Mouse (Mus musculus): Measurements from ENCODE around the gene Snx7. TPM values are rescaled to one million over a fixed set of nuclear protein-coding genes. Genes with fewer than 3 reads are reported as not detected.

The Snx7 gene
- total and polyA plus RNA-seq, 3 experiments, result not detected

DNA sequence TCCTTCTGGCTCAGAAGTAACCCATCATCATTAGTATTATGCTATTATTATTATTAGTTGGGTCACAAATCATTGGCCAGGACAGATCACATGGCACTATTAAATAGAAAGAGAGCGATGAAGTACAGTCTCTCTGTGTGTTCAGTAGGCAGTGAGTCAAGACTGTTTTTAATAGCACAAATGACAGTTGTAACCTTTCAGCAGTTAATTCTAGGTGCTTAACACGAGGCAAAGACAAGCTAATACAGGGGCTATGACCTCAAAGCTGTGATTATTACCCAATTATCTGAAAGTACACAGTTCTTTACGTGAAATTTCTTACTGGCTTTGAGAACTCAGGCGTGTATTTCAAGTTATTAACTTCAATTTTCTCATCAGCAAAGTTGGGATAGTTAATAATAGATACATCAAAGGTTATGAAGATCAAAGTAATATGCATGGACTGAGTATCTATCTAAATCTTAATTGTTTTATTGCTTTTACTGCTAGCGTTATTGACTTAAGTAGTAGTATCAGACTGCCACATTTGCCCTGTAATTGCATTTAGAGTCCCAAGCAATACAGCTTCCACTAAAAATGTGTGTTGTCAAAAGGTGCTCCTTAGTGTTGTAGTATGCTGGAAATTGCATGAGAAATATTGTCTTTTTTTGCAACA lies 4.6 kb upstream of the Snx7 start:
- dilution Hi-C loops (cut with MboI; ENCODE audit: extremely low pct_ligation_motif_present, extremely low pct_unique_long_range_greater_than_20kb, low sequenced_read_pairs) (no loop called here), in situ Hi-C loops (cut with MboI; ENCODE audit: low pct_ligation_motif_present, low pct_unique_long_range_greater_than_20kb, low sequenced_read_pairs) (no loop called here)
- Histone ChIP-seq H3K4me3 (replicated peaks in 1 of 3; ENCODE audit: low read depth in 2 of 3, low read length in 2 of 3, poor library complexity in 1 of 3) (no peak overlapping the region), H3K27me3 (replicated peaks) (no peaks in the 10 kb centered on the region), H3K4me1 (ENCODE audit: control insufficient read depth in 1 of 2, insufficient read depth in 2 of 2) (no peaks in the 10 kb centered on the region), H3K9me3 (replicated peaks; ENCODE audit: low read length) (peaks cover 11% of the 10 kb centered on the region), H3K27ac (ENCODE audit: insufficient read depth, low read depth) (no peak overlapping the region), H3K4me2 (ENCODE audit: insufficient read depth, low read depth, poor library complexity, severe bottlenecking) (no peak overlapping the region), H3K36me3 (replicated peaks in 1 of 2; ENCODE audit: control insufficient read depth in 1 of 2, insufficient read depth in 1 of 2, low read length in 1 of 2) (no peaks in the 10 kb centered on the region), H3K79me2 (replicated peaks; ENCODE audit: control insufficient read depth, extremely low read depth, insufficient read depth, poor library complexity, severe bottlenecking) (no peaks in the 10 kb centered on the region), H3K9ac (ENCODE audit: insufficient read depth, low read depth) (no peak overlapping the region)
- TF ChIP-seq ZKSCAN1 (IDR thresholded peaks at IDR 0.05; ENCODE audit: borderline replicate concordance, low read depth, low read length) (no peak), USF2 (conservative IDR thresholded peaks at IDR 0.05; ENCODE audit: low read depth, low read length) (no peak), BHLHE40 (IDR thresholded peaks at IDR 0.05; ENCODE audit: low read depth, low read length) (no peak), GABPA (IDR thresholded peaks at IDR 0.05; ENCODE audit: insufficient replicate concordance, low read depth, low read length) (no peak), ELF1 (IDR thresholded peaks at IDR 0.05; ENCODE audit: low read depth, low read length) (no peak), JUND (conservative IDR thresholded peaks at IDR 0.05; ENCODE audit: low read depth, low read length) (no peak), PAX5 (IDR thresholded peaks at IDR 0.05; ENCODE audit: low read length) (no peak), RAD21 (IDR thresholded peaks at IDR 0.05; ENCODE audit: low read depth, low read length) (no peak), IRF4 (IDR thresholded peaks at IDR 0.05; ENCODE audit: low read depth, low read length) (no peak), USF1 (IDR thresholded peaks at IDR 0.05; ENCODE audit: low read depth, low read length) (no peak), ZMIZ1 (IDR thresholded peaks at IDR 0.05; ENCODE audit: low read depth, low read length) (no peak), MXI1 (IDR thresholded peaks at IDR 0.05; ENCODE audit: low read depth, low read length) (no peak), MAX (IDR thresholded peaks at IDR 0.05; ENCODE audit: low read length) (no peak), JUN (IDR thresholded peaks at IDR 0.05; ENCODE audit: insufficient read depth, low read depth, low read length) (no peak)
- DNase-seq (ENCODE audit: extremely low read depth), result no peak

DNA sequence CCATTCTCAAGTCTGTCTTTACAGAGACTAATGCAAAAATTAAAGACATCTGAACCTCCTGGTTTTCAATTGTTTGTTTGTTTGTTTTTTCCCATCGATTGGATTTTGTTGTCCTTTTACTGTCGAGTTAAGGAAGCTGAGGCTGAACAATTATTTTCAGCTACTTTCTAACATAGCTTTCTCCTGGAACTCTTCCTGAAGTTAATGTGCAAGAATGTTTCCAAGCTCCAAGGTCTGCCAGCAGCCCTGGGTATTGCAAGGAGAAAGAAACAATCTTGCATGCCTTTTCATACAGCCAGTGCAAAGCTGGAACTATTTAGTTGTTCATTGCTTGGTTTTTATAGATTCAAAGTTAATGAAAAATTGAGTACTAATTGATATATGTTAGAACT lies 584 bp upstream of the Snx7 start:
- Histone ChIP-seq H3K79me2 (replicated peaks; ENCODE audit: control insufficient read depth, extremely low read depth, insufficient read depth, poor library complexity, severe bottlenecking) (no peaks in the 10 kb centered on the region), H3K4me3 (replicated peaks in 1 of 3; ENCODE audit: low read depth in 2 of 3, low read length in 2 of 3, poor library complexity in 1 of 3) (no peak overlapping the region), H3K4me1 (ENCODE audit: control insufficient read depth in 1 of 2, insufficient read depth in 2 of 2) (no peaks in the 10 kb centered on the region), H3K27ac (ENCODE audit: insufficient read depth, low read depth) (no peak overlapping the region), H3K9ac (ENCODE audit: insufficient read depth, low read depth) (no peak overlapping the region), H3K4me2 (ENCODE audit: insufficient read depth, low read depth, poor library complexity, severe bottlenecking) (no peak overlapping the region), H3K36me3 (replicated peaks in 1 of 2; ENCODE audit: control insufficient read depth in 1 of 2, insufficient read depth in 1 of 2, low read length in 1 of 2) (no peaks in the 10 kb centered on the region), H3K27me3 (replicated peaks) (no peaks in the 10 kb centered on the region), H3K9me3 (replicated peaks; ENCODE audit: low read length) (peaks cover 16% of the 10 kb centered on the region)
- TF ChIP-seq RAD21 (IDR thresholded peaks at IDR 0.05; ENCODE audit: low read depth, low read length) (no peak), MYC (IDR thresholded peaks at IDR 0.05; ENCODE audit: low read depth, low read length) (no peak), EP300 (IDR thresholded peaks at IDR 0.05; ENCODE audit: low read length) (no peak), POLR2A (IDR thresholded peaks at IDR 0.05; ENCODE audit: low read depth, low read length) (no peak), KAT2A (IDR thresholded peaks at IDR 0.05; ENCODE audit: insufficient replicate concordance, low read length) (no peak), BHLHE40 (IDR thresholded peaks at IDR 0.05; ENCODE audit: low read depth, low read length) (no peak), NELFE (IDR thresholded peaks at IDR 0.05; ENCODE audit: low read depth, low read length) (no peak), ELF1 (IDR thresholded peaks at IDR 0.05; ENCODE audit: low read depth, low read length) (no peak), CHD2 (IDR thresholded peaks at IDR 0.05; ENCODE audit: low read length) (no peak), ZMIZ1 (IDR thresholded peaks at IDR 0.05; ENCODE audit: low read depth, low read length) (no peak), UBTF (IDR thresholded peaks at IDR 0.05; ENCODE audit: low read depth, low read length) (no peak), IRF4 (IDR thresholded peaks at IDR 0.05; ENCODE audit: low read depth, low read length) (no peak)
- in situ Hi-C loops (cut with MboI; ENCODE audit: low pct_ligation_motif_present, low pct_unique_long_range_greater_than_20kb, low sequenced_read_pairs) (no loop called here), dilution Hi-C loops (cut with MboI; ENCODE audit: extremely low pct_ligation_motif_present, extremely low pct_unique_long_range_greater_than_20kb, low sequenced_read_pairs) (no loop called here)
- DNase-seq (ENCODE audit: extremely low read depth), result no peak
